Mouse (Mus musculus) c-Kit-positive CD71-positive TER-119-positive erythroid progenitor cells, embryonic 14.5 days (primary cell): ENCODE measurements around the gene Slc4a2.
A peak's percentile ranks its signal among the peaks of the same experiment; 100 is the strongest.

Experiments
- DNase-seq: peaks from one replicate; pipeline ENCODE4 v3.0.0-alpha.2; 2013; ENCODE audit warnings: low spot score

Slc4a2 gene

GRCm38 (mm10) chr5:24466762-24467161 is 43.1 kb downstream of the Slc4a2 start:
- DNase-seq, result no peak

DNA sequence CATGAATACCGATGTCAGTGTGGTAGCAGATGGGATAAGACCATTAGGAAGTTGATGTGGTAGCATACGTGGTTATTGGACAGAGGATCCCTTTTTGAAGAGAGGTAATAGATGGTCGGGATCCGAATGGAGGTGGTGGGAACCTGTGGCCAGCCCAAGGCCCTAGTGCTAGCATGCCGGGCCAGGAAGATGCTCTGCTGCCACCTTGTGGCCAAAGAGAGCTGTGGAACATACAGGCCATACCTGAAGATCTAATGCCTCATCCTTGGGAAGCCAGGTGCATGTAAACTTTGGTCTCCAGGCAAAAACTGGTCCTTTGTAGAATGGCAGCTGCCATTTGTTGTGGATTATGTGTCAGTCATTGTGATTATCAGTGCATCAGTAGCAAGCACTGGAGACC is 47.0 kb downstream of the Slc4a2 start:
- DNase-seq, result peak; percentile 76

GRCm38 (mm10) chr5:24472884-24473619 is 49.4 kb downstream of the Slc4a2 start:
- DNase-seq, result no peak

GRCm38 (mm10) chr5:24474025-24474722 is 50.5 kb downstream of the Slc4a2 start:
- no peak for DNase-seq

- no peak for DNase-seq
Observed at GRCm38 (mm10) chr5:24474723-24475261, 51.2 kb downstream of the Slc4a2 start.

GRCm38 (mm10) chr5:24475476-24476241 is 52.0 kb downstream of the Slc4a2 start:
- no peak for DNase-seq

DNA sequence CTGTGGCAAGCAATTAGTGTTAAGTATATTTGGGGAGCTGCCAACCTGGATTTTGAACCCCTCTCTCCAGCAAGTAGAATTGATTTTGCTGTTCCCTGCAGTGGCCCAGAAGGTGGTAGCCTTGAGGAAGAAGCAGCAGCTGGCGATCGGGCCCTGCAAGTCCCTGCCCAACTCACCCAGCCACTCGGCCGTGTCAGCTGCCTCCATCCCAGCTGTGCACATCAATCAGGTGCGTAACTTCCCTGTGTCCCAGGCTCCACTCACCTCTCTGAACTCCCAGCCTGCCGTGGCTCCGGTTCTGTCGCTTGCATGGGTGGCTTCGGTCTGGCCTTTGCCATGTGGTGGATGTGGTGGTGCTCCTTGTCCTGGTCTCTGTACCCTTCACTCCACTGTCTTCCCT is 54.3 kb downstream of the Slc4a2 start:
- DNase-seq, result no peak

DNA sequence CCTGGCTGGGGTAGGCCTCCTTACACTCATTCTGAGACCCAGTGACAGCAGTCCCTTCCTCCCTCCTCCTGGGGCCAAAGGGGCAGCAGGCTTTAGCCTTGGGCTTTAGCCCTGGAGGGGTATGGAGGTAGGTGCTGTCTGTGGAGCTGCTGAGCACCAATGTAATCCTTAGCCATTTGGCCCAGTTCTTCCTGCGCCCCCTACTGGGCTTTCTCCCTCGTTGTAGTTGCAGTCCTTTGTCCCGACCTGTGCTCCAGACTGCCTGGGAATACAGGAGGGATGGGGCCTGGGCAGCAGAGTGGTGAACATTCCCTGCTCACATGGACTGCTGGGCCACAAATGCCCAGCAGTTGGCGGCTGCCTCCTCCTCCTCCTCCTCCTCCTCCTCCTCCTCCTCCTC is 58.0 kb downstream of the Slc4a2 start:
- DNase-seq, result peak; percentile 40

DNA sequence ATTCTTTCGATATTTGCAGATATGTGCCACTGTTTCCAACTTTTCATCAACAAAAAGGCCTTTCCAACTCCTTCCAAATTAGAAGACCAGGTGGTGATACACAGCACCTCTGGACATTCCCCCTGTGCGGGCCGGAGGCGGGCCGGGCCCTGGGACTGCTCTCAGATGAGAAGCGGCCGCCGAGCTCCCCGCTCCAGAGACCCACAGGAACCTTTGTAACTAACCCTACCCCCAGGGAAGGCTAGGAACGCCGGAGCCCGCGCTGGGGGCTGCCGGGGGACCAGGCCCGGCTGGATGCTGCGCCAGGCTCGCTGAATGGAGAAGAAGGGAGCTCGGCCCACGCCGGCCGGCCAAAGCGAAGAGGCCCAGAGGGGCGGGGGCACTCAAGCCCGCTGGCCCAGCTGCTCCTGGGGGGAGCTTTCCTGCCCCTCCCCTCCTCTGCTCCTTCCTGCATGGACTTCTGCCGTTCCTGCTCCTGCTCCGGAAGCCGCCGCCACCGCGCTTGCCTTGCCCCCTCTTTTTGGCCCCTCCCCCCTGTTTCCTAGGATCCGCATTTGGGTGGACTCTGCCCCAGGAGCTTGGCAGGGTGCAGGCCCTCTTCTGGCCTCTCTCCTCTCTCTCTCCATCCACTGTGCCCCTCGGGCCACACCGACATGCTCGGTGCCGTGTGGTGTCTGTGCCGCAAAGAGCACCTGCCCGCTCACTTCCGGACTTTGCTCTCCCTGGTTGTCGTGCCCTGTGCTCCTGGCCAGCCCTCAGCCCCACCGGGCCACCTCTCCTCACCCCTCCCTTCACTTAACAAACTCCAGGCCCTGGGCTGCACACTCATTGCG is 58.8 kb downstream of the Slc4a2 start:
- DNase-seq, result no peak

GRCm38 (mm10) chr5:24483326-24483725 is 59.7 kb downstream of the Slc4a2 start:
- DNase-seq, result peak; percentile 40

DNA sequence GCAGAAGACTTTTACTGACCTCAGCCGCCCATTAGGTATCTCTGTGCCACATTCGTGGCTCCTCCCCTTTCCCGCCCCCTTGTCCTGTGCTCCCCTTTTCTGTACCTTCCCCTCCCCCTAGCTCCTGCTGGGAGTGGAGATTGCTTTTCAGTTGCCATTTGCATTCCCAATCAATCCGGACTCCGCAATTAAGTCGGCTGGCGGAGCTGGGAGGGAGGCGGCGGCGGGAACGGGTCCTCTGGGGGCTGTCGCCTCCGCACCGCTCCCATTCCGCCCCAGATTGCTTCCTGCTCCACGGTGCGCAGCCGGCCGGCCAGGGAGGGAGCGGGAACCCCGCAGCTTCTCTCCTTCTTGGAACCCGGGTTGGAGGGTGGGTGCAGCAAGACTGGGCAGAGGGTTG is 61.3 kb downstream of the Slc4a2 start:
- no peak for DNase-seq

GRCm38 (mm10) chr5:24486097-24486496 is 62.5 kb downstream of the Slc4a2 start:
- peak; percentile 76 for DNase-seq

GRCm38 (mm10) chr5:24486738-24487137 is 63.1 kb downstream of the Slc4a2 start:
- DNase-seq, result no peak

GRCm38 (mm10) chr5:24490413-24490920 is 66.8 kb downstream of the Slc4a2 start:
- DNase-seq, result no peak
